Mouse (Mus musculus): Measurements from ENCODE around the gene Agbl4. TPM values are rescaled to one million over a fixed set of nuclear protein-coding genes. Genes with fewer than 3 reads are reported as not detected.

Gene Agbl4
- polyA plus RNA-seq, 1 experiment from 2014 or later = 1.5 TPM

GRCm38 (mm10) chr4:111349965-111350364, 952.5 kb downstream of the Agbl4 start:
- Histone ChIP-seq H3K27me3 (no peaks in the 10 kb centered on the region), H3K36me3 (no peaks in the 10 kb centered on the region), H3K27ac (no peak overlapping the region), H3K4me3 (no peak overlapping the region), H3K4me2 (no peak overlapping the region), H3K4me1 (replicated peaks) (0 out of 2 replicates have a peak, but pooled peaks cover 4% of the 10 kb centered on the region), H3K9ac (no peak overlapping the region), H3K9me3 (replicated peaks) (no peaks in the 10 kb centered on the region)
- 67% methylated on average over 4 of the region's 4 CpGs for WGBS
- no peak for ATAC-seq (replicated peaks; ENCODE audit: insufficient number of reproducible peaks, insufficient read depth, low FRiP score, low read depth)

GRCm38 (mm10) chr4:111350615-111351525, 953.4 kb downstream of the Agbl4 start:
- no peaks in the 10 kb centered on the region for H3K27me3 ChIP-seq
- no peaks in the 10 kb centered on the region for H3K36me3 ChIP-seq
- WGBS = 51% methylated on average over 6 of the region's 6 CpGs
- no peak overlapping the region for H3K27ac ChIP-seq
- 0 out of 2 replicates have a peak, but pooled peaks cover 4% of the 10 kb centered on the region for H3K4me1 ChIP-seq (replicated peaks)
- no peak overlapping the region for H3K4me2 ChIP-seq
- H3K9ac ChIP-seq = no peak overlapping the region
- no peak for ATAC-seq (replicated peaks; ENCODE audit: insufficient number of reproducible peaks, insufficient read depth, low FRiP score, low read depth)
- H3K4me3 ChIP-seq = no peak overlapping the region
- no peaks in the 10 kb centered on the region for H3K9me3 ChIP-seq (replicated peaks)

- ATAC-seq (replicated peaks; ENCODE audit: insufficient number of reproducible peaks, insufficient read depth, low FRiP score, low read depth) = no peak
- Histone ChIP-seq H3K27me3 (no peaks in the 10 kb centered on the region), H3K4me1 (replicated peaks) (no peaks in the 10 kb centered on the region), H3K4me3 (no peak overlapping the region), H3K4me2 (no peak overlapping the region), H3K9ac (no peak overlapping the region), H3K36me3 (no peaks in the 10 kb centered on the region), H3K9me3 (replicated peaks) (no peaks in the 10 kb centered on the region), H3K27ac (no peak overlapping the region)
- WGBS = 55% methylated on average over 4 of the region's 4 CpGs
Measured at GRCm38 (mm10) chr4:111356584-111357115, 959.2 kb downstream of the Agbl4 start.

GRCm38 (mm10) chr4:111357176-111357575, 959.7 kb downstream of the Agbl4 start:
- H3K4me3 ChIP-seq = no peak overlapping the region
- no peaks in the 10 kb centered on the region for H3K9me3 ChIP-seq (replicated peaks)
- no peaks in the 10 kb centered on the region for H3K27me3 ChIP-seq
- no peak overlapping the region for H3K9ac ChIP-seq
- H3K36me3 ChIP-seq = no peaks in the 10 kb centered on the region
- H3K27ac ChIP-seq = no peak overlapping the region
- ATAC-seq (replicated peaks; ENCODE audit: insufficient number of reproducible peaks, insufficient read depth, low FRiP score, low read depth) = no peak
- WGBS = 63% methylated on average over 3 of the region's 3 CpGs
- no peaks in the 10 kb centered on the region for H3K4me1 ChIP-seq (replicated peaks)
- H3K4me2 ChIP-seq = no peak overlapping the region

GRCm38 (mm10) chr4:111364199-111364598, 966.7 kb downstream of the Agbl4 start:
- no peak for ATAC-seq (replicated peaks; ENCODE audit: insufficient number of reproducible peaks, insufficient read depth, low FRiP score, low read depth)
- H3K4me1 ChIP-seq (replicated peaks) = no peaks in the 10 kb centered on the region
- no peak overlapping the region for H3K27ac ChIP-seq
- H3K27me3 ChIP-seq = no peaks in the 10 kb centered on the region
- no peak overlapping the region for H3K4me2 ChIP-seq
- H3K36me3 ChIP-seq = no peaks in the 10 kb centered on the region
- 76% methylated on average over 2 of the region's 2 CpGs for WGBS
- H3K4me3 ChIP-seq = no peak overlapping the region
- no peak overlapping the region for H3K9ac ChIP-seq
- no peaks in the 10 kb centered on the region for H3K9me3 ChIP-seq (replicated peaks)

- no peak overlapping the region for H3K4me3 ChIP-seq
- 51% methylated on average over 2 of the region's 2 CpGs for WGBS
- no peaks in the 10 kb centered on the region for H3K4me1 ChIP-seq (replicated peaks)
- no peak overlapping the region for H3K9ac ChIP-seq
- no peak overlapping the region for H3K4me2 ChIP-seq
- ATAC-seq (replicated peaks; ENCODE audit: insufficient number of reproducible peaks, insufficient read depth, low FRiP score, low read depth) = no peak
- H3K27me3 ChIP-seq = no peaks in the 10 kb centered on the region
- no peaks in the 10 kb centered on the region for H3K36me3 ChIP-seq
- no peaks in the 10 kb centered on the region for H3K9me3 ChIP-seq (replicated peaks)
- H3K27ac ChIP-seq = no peak overlapping the region
Measured at GRCm38 (mm10) chr4:111367771-111368170, 970.3 kb downstream of the Agbl4 start.

GRCm38 (mm10) chr4:111377159-111377558, 979.7 kb downstream of the Agbl4 start:
- H3K4me1 ChIP-seq (replicated peaks) = no peaks in the 10 kb centered on the region
- no peak overlapping the region for H3K27ac ChIP-seq
- H3K36me3 ChIP-seq = no peaks in the 10 kb centered on the region
- H3K27me3 ChIP-seq = no peaks in the 10 kb centered on the region
- H3K9me3 ChIP-seq (replicated peaks) = no peaks in the 10 kb centered on the region
- no peak overlapping the region for H3K4me3 ChIP-seq
- H3K4me2 ChIP-seq = no peak overlapping the region
- ATAC-seq (replicated peaks; ENCODE audit: insufficient number of reproducible peaks, insufficient read depth, low FRiP score, low read depth) = no peak
- H3K9ac ChIP-seq = no peak overlapping the region

- ATAC-seq (replicated peaks; ENCODE audit: insufficient number of reproducible peaks, insufficient read depth, low FRiP score, low read depth) = no peak
- Histone ChIP-seq H3K4me2 (no peak overlapping the region), H3K27ac (no peak overlapping the region), H3K9me3 (replicated peaks) (no peaks in the 10 kb centered on the region), H3K4me3 (no peak overlapping the region), H3K9ac (no peak overlapping the region), H3K36me3 (no peaks in the 10 kb centered on the region), H3K4me1 (replicated peaks) (no peaks in the 10 kb centered on the region), H3K27me3 (no peaks in the 10 kb centered on the region)
- WGBS = 88% methylated on average over 3 of the region's 3 CpGs
Measured at GRCm38 (mm10) chr4:111378071-111378470, 980.6 kb downstream of the Agbl4 start.

GRCm38 (mm10) chr4:111383101-111383500, 985.6 kb downstream of the Agbl4 start:
- Histone ChIP-seq H3K4me2 (no peak overlapping the region), H3K36me3 (no peaks in the 10 kb centered on the region), H3K4me1 (replicated peaks) (no peaks in the 10 kb centered on the region), H3K27ac (no peak overlapping the region), H3K9ac (no peak overlapping the region), H3K9me3 (replicated peaks) (no peaks in the 10 kb centered on the region), H3K27me3 (no peaks in the 10 kb centered on the region), H3K4me3 (no peak overlapping the region)
- WGBS = 86% methylated on average over 2 of the region's 2 CpGs
- no peak for ATAC-seq (replicated peaks; ENCODE audit: insufficient number of reproducible peaks, insufficient read depth, low FRiP score, low read depth)

GRCm38 (mm10) chr4:111390736-111391135, 993.3 kb downstream of the Agbl4 start:
- no peaks in the 10 kb centered on the region for H3K36me3 ChIP-seq
- ATAC-seq (replicated peaks; ENCODE audit: insufficient number of reproducible peaks, insufficient read depth, low FRiP score, low read depth) = 0 out of 2 replicates have a peak, but pooled peaks have one; percentile 50

GRCm38 (mm10) chr4:111399784-111400183, 1002.3 kb downstream of the Agbl4 start:
- ATAC-seq (replicated peaks; ENCODE audit: insufficient number of reproducible peaks, insufficient read depth, low FRiP score, low read depth) = no peak
- Histone ChIP-seq H3K27ac (no peak overlapping the region), H3K4me3 (no peak overlapping the region), H3K36me3 (no peaks in the 10 kb centered on the region), H3K4me2 (no peak overlapping the region), H3K9me3 (replicated peaks) (no peaks in the 10 kb centered on the region), H3K9ac (no peak overlapping the region), H3K27me3 (no peaks in the 10 kb centered on the region), H3K4me1 (replicated peaks) (no peaks in the 10 kb centered on the region)

More at GRCm38 (mm10) chr4:111390736-111391135, 993.3 kb downstream of the Agbl4 start:
- Histone ChIP-seq H3K9me3 (replicated peaks) (no peaks in the 10 kb centered on the region), H3K4me2 (no peak overlapping the region), H3K9ac (no peak overlapping the region), H3K4me1 (replicated peaks) (no peaks in the 10 kb centered on the region), H3K27me3 (no peaks in the 10 kb centered on the region), H3K4me3 (no peak overlapping the region), H3K27ac (no peak overlapping the region)

GRCm38 (mm10) chr4:111400676-111401075, 1003.2 kb downstream of the Agbl4 start:
- no peaks in the 10 kb centered on the region for H3K9me3 ChIP-seq (replicated peaks)
- no peak overlapping the region for H3K4me2 ChIP-seq
- no peaks in the 10 kb centered on the region for H3K4me1 ChIP-seq (replicated peaks)
- no peaks in the 10 kb centered on the region for H3K36me3 ChIP-seq
- H3K27me3 ChIP-seq = no peaks in the 10 kb centered on the region
- WGBS = 44% methylated on average over 2 of the region's 2 CpGs
- ATAC-seq (replicated peaks; ENCODE audit: insufficient number of reproducible peaks, insufficient read depth, low FRiP score, low read depth) = no peak
- no peak overlapping the region for H3K27ac ChIP-seq
- no peak overlapping the region for H3K4me3 ChIP-seq
- H3K9ac ChIP-seq = no peak overlapping the region
